Mouse (Mus musculus) thymus, postnatal 25 days (tissue): ENCODE data around the gene Galnt17.
A peak's percentile ranks its signal among the peaks of the same experiment; 100 is the strongest.

Source experiments
- DNase-seq: peaks from one replicate; pipeline ENCODE4 v3.0.0; 2022

The Galnt17 gene

DNA sequence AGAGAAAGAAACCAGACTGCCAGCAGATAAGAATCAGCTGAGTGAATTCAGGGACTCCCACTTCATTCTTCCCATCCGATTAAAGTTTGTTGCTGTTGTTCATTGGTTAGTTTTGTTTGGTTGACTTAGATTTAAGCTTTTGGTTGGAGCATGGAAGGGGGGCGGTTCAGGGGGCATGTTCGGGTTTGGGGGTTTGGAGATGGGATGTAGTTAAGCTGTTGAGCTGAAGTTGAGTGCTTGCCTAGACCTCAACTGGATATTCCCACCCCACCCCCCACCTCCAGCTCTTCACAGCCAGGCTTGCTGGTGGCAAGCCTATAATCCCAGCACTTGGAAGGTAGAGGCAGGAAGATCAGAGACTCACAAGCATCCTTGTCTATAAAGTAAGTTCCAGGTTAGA is at the start of gene Galnt17:
Gene Galnt17 (minus strand): TSS at position 101 of the 400 bp plus-strand sequence.
- no peak for DNase-seq

DNA sequence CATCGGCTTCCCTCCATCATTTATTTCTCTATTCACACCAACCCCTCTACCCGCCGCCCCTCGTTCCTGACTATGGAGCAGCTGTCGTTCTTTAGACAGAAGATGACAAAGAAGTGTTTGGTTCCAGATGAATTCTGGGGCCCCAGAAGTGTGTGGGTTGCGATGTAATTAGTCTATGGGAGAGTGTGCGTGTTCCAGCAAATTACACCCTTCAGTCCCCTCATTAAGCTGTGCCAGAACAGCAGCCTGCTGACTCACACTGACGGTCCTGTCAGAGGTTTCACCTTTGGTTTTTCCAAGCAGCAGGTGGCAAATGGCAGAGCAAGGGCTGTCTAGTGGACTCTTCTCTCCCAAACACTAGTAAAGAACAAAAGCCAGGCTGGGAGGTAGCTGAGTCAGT is 26.2 kb upstream of the Galnt17 start:
- DNase-seq: no peak

DNA sequence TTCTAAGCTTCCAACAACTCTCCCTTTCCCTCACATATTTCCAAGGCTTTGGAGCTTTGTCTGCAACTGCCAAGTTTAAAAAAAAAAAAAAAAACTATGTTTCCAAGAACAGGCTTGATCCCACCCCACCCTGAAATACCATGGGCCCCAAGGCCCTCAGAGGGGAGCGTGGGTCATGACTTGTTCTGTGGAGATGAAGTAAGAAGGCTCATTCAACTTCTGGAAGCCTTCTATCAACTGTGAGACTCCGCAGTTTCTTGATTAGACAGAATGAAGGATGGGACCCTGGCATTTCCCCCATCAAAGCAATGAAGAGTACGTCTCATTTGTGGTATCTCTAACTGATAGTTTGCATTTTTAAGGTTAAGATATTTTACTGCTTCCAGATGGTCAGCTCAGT is 13.0 kb upstream of the Galnt17 start:
- DNase-seq: no peak

- DNase-seq: no peak
These were observed 11.3 kb upstream of the Galnt17 start for GRCm38 (mm10) chr5:131319605-131320004.

DNA sequence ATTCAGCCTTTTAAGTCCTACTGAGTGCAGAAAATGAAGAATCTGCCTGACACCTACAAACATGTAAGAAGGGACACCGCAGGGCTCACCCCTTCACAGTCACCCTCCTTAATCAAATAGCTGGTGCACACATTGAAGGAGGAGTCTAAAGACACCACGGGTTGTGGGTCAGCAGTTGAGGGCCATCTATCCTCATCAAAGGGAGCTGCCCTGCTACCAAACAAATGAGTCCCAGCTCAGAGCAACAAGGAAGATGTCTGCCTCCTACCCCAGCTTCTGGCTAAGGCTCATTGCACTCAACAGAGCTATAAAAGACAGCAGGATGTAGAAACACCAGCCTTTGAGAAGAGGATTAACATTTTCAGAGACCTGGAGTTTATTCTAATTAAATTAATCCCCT is 10.8 kb upstream of the Galnt17 start:
- DNase-seq: no peak

DNA sequence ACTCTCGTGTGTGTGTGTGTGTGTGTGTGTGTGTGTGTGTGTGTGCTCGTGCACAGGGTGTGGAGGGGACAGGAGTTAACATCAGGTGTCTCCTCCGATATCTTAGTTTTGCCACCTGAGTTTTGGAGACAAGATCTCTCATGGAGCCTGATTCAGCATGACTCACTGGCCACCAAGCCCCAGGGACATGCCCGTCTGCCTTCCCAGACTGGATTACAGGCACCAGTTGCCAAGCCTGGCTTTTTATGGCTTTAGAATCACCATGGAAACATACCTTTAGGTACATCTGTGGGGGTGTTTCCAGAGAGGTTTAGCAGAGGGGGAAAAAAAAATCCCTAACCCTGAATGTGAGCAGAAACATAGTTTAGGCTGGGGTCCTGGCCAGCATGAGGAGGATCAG is 6.7 kb upstream of the Galnt17 start:
- DNase-seq: no peak

DNA sequence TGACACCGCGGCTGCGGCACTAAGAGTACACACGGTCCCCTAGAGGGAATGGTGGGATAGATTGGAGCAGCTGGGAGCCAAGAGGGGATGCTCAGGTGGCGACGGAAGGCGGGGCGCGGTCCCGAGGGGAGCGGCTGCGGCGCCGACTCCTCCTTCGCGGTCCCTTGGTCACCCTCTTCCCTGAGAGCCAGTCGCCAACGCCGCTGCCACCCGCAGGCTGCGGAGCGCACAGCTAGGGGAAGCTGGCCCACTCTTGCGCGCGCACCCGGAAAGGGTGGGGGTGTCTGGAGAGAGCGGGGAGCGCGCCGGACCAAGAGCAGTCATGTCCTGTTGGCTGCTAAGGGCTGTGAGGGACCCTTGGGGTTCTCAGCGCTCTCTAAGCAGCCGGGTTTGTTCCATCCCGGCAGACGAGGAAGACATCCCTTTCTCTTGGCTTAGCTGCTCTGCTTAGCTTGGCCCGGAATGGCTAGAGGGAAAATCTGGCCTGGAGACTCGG is 593 bp downstream of the Galnt17 start:
- peak; percentile 2 for DNase-seq

- no peak for DNase-seq
These were observed 1.2 kb downstream of the Galnt17 start for GRCm38 (mm10) chr5:131306908-131307655.

DNA sequence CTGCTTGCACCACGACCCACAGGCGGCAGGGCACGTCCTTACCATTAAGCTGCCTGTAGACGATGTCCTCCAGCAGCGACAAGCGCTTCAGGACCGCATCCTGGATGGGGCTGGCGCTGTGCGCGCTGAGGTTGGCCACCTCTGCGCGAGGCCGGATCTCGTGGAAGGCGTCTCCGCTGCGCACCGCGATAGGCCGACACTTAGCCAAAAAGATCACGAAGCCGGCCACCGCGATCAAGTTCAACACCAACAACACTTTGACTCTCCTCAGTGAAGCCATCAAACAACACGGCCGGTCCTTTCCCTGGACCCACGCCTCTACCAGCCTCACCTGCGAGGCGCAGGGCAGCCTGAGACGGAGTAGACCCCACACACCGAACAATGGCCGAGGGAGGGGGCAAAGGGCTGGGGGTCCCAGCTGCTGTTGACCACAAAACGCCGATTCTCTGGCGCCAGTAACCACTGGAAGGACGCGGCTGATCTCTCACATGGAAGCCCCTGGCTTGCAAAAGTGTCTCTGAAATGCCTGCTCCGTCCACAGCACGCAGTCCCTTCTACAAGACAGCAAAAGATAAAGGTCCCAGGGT is 1.9 kb downstream of the Galnt17 start:
- no peak for DNase-seq

DNA sequence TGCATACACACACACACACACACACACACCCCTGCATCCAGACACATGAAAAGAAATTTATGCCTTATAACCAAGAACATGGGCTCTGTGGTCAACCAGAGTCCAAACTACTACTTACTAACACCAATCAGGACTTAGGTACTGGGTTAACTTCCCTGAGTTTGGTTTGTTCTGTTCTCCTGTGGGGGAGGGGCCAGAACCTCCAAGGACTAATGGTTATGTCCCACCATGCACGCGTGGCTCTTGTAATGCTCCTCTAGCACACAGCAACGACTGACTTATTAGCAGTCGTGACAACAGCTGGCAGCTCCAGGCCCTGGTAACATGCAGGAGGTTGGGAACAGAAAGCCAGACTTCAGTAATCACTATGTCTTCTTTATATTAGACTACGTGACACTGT is 3.1 kb downstream of the Galnt17 start:
- DNase-seq: no peak

DNA sequence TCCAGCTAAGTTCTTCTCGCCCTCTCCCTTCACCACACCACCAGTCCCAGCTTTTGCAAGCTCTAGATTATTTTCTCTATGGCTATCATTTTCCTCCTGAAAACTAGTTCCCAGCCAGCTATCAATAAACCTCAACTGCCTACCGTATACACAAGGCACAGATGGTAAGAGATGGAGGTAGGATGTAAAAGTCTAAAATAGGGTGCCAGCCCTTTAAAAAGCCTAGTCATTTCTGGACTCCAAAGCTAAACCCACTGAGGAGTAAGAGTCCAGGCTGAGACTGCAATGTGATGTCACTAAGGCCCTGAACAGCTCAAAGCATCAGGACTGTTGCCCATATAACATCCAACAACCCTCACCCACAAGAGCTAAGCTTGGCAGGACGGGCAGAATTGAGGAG is 6.8 kb downstream of the Galnt17 start:
- DNase-seq: no peak

DNA sequence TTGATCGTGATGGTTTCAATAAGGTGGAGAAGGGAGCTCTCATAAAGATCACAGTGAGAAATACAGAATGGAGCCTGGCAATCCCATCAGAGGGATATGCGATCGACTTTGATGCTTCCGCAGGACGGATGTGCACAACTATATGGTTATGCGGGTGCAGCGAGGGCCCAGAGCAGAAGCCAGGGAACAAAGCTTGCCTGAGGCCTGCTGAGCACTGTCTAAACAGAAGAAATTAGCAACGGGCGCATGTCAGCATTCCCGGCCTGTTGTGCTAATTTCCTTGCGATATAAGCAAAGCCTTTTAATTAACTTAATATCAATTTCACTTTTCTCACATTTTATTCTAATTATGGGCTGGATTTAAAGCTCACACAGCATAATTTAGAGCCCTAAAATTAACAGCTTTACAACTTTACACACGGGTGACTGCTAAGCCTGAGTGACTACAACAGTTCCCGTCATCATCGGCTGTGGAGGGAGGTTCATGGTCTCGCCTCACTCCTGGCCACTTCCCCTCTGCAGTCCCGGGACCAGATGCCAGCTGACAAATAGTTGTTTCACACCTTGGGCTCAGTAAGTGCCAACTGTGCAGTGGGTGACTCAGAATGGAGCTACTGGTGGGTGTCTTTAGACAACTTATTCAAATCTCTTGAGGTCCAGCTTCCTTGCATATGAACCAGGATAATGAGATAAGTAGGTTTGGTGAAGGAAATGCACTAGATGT is 14.4 kb downstream of the Galnt17 start:
- DNase-seq: no peak

DNA sequence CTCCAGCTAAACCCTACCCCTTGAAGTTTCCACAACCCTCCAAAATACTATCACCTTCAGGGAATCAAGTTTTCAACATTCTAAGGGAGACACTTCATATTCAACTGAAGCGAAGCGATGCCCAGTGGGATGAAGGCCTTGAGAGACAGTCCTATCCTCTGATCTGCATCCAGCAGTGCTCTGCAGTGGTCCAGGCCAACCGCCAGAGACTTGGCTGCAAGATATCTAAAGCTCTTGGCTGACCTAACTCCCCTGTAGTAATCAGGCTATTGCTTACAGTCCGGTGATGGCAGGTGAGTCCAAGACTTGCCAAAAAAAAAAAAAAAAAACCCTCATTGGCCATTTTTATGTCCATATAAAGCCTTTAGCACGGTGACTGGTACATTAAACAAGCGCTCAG is 21.2 kb downstream of the Galnt17 start:
- no peak for DNase-seq

GRCm38 (mm10) chr5:131286680-131287079 is 21.6 kb downstream of the Galnt17 start:
- no peak for DNase-seq

- DNase-seq: no peak
These were observed 27.9 kb downstream of the Galnt17 start for GRCm38 (mm10) chr5:131280349-131280748.

GRCm38 (mm10) chr5:131279286-131279685 is 29.0 kb downstream of the Galnt17 start:
- no peak for DNase-seq

GRCm38 (mm10) chr5:131277227-131277626 is 31.1 kb downstream of the Galnt17 start:
- DNase-seq: no peak

- DNase-seq: no peak
These were observed 42.0 kb downstream of the Galnt17 start for GRCm38 (mm10) chr5:131266291-131266690.

DNA sequence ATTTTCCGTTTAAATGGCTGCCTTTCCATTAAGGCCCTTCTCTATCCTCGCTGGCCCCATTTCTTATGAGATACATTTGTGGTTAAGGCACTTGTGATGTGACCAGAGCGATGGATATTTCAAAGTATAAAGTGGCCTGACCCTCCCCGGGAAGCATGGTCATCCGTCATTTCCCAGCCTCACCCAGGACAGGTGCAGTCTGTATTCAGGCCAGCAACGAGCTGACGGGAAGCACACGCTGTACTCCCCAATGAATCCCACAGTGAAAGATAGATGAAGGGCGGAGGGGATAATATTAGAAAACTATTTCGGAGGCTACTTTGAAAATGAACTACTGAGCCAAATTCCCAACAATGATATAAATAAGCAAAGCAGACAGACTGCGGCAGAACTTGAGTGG is 44.2 kb downstream of the Galnt17 start:
- no peak for DNase-seq

DNA sequence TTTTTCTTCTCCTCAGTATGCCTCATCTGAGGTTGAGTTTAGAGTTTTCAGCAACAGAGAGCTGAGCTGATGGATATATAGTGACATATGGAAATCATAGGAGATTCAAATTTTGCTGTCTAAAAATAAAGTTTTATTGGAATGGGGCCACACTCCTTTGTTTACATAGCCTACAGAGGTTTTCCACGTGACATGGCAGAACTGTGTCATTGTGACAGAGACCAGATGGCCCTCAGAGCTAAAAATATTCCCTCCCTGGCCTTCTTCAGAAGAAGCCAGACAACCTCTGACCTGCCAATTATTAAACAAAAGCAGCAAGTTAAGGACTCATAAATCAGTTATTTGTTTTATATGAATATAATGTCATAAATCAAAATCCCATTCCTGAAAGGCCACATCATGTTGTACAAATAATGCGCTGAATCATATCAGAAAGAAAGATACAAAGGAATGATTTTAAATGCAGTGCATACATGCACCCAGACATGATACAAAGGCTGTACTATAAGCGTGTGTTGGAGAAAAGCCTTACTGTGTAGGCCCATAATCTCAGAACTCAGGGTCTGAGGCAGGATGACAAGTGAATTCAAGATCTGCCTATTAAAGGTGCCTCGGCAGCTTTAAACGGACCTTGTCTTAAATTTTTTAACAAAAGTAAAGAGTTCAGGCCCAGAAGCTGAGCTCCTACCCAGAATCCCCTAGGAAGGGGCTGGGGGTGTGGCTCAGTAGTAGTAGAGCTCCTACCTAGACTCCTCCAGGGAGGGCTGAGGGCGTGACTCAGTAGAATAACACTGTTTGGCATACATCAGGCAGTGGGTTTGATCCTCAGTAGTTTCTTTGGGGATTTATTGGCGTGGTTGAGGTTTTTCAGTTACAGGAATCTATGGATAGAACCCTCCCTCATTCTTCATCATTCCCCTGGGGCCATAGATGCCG is 57.3 kb downstream of the Galnt17 start:
- no peak for DNase-seq

DNA sequence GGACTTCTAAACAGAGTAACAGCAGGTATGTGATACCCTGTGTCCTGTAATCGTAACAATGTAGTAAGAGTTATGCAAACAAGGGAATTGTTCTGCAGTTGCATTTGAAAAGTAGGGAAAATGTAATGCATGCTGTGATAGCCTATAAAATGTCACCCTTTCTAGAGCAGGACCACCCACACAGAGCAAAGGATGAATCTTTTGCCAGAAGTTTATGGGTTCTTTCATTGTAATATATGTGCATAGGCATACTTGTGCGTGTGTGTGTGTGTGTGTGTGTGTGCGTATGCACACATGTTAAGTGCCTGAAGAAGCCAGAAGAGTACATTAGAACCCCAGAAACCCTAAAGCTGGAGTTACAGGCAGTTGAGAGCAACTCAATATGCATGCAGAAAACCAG is 59.9 kb downstream of the Galnt17 start:
- DNase-seq: no peak

DNA sequence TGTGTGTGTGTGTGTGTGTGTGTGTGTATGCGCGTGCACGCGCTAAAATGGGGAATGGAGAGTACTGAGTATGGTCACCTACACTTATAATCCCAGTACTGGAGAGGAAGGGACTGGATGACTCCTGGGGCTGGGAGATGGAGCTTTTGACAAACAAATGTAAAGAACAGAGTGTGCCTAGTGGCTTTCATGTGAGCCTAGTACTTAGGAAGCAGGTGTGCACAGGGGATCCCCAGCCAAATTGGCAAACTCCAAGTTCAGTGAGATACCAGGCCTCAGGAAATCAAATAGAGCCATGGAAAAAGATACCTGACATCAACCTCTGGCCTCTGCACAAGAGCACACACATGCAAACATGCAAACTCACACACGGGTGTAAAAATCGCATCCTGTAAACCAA is 61.7 kb downstream of the Galnt17 start:
- DNase-seq: no peak

DNA sequence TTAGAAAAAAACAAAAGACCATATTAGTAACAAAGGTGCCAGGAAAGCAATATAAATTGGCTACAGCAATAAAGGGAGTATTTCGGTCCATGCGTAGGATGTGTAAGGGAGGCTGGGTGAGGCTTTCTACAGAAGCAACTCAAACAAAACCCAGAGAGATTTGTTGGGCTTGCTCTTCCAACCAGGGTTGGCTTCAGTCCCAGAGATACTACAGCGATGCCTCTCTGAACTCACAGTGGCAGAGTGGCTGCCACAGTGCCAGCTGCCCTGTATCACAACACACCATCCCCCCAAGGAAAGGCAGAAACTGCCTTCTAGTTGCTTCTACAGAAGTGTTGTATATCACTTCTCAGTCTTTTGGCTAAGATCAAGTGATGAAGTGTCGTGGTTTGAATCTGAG is 66.6 kb downstream of the Galnt17 start:
- no peak for DNase-seq
